Mouse (Mus musculus): ENCODE measurements around the gene L3mbtl4.

L3mbtl4 gene

DNA sequence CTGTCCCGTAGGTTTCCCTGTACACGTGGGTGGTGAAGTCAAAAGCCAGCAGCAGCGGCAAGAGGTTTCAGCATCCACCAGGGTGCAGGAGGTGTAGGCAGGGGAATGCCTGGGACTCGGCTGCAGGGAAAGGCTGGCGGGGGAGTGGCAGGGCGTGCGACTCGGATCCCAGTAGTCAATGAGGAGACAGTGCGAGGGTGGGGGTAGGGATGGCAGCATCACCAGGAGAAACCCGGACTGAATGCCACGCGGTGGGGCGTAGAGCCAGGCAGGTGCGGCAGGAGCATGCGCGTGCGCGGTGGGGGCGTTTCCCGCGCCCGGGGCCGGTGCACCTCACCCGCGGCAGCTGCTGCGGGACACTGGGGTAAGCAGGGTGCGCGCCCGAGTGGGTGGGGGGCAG lies at the start of gene L3mbtl4:
Gene L3mbtl4, plus strand, starts transcription at position 271 of the 400 bp plus-strand sequence.
- peak; percentile 8 for DNase-seq (ENCODE audit: low spot score)

DNA sequence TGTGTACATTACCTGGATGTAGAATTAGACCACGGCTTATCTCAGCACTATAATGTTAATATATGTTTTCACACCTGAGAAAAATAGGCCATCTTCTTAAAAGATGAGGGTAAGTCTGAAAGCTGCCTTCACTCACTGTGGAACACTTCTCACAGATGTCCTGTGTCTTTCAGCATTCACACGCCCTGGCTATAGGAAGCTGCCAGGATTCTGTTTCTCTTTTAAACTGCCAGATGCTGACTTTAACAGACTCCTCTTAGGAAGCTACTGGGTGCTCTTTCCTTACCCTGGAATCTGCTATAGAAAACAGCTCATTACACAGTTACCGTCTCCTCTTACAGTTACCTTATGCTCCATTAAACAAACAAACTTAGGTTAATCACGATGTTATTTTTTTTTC lies 43.1 kb upstream of the L3mbtl4 start:
- DNase-seq (ENCODE audit: low spot score) = peak; percentile 6

DNA sequence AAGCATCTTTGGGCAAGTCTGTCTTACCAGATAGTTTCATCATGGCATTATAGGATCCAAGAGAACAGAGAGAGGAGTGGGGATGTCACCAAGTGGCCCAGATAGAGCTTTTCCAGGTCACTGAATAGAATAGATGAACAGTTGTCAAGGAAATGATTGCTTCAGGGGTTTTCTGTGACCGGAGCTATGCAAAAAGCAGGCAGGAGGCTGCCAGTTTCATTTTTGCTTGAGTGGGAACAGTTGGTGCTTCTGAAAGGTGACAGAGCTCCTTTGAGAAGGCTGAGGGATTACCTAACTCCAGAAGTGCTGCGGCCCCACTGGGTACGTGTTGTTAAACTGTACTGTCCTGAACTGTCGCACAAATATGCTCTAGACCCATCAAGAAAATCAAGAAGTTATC lies 38.2 kb upstream of the L3mbtl4 start:
- DNase-seq (ENCODE audit: low spot score) = no peak

DNA sequence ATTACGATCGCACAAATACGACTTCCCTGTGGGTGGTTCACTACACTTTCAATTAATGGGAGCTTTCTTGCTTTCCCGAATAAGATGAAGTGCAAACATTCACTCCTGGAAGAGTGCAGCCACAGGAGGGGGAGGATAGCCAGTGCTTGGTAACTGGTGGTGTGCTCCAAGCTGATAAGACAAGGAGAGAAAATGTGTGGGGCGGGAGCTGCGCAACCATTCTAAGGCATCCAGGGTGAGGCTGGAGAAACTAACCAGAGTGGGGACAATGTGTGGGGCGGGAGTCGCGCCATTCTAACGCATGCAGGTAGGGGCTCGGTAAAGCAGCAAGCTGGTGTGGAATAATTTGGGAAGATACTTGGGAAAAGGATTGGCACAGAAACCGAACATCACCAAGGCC lies 36.6 kb upstream of the L3mbtl4 start:
- no peak for DNase-seq (ENCODE audit: low spot score)

DNA sequence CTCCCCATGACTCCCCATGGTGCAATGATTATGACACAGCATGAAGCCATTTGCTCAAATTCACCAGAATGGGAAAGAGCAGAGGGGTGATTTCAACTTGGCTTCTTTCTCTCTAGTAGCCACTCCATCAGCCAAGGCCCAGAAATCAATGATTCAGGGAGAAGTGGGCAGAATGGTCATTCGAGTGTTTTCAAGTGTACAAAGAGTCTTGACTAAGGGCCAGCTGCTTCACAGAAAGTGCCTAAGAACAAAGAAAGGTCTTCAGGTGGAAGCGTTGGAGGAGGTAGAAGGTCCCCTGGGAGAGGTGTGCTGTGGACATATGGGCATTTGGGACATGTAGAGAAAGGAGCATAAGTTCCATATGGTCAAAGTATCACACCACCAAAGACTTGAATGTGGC lies 33.4 kb upstream of the L3mbtl4 start:
- no peak for DNase-seq (ENCODE audit: low spot score)

DNA sequence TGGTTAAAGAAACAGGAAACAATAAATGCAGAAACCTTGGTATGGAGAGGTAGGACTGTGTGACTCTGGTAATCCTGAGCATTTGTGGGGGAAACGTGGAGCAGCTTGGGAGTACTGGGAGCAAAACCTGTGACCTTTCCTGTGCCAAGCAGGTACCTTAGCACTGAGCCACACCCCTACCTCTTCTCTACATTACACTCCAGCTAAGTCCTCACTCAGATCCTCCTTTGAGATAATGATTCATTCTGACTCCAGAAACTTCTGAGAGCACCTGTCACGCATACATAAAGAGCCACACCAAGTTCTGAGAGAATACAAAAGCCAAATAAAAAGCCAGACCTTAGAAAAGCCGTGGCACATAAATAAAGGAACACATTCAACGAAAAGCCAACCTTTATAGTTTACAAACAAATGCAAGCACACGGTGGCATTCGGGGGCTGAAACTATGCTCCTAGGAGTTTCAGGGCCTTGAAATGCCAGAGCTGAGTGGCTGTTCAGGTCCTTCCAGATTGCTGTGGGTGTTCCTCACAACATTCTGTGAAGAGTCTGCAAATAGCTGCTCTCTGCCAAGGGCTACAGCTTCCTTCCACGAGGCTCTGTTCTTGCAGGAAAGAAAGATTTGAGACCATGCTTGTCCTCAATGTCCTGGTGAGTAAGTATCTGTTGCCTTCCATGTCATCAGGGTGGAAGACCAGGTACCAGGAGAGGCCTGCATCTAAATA lies 8.6 kb upstream of the L3mbtl4 start:
- no peak for DNase-seq (ENCODE audit: low spot score)

DNA sequence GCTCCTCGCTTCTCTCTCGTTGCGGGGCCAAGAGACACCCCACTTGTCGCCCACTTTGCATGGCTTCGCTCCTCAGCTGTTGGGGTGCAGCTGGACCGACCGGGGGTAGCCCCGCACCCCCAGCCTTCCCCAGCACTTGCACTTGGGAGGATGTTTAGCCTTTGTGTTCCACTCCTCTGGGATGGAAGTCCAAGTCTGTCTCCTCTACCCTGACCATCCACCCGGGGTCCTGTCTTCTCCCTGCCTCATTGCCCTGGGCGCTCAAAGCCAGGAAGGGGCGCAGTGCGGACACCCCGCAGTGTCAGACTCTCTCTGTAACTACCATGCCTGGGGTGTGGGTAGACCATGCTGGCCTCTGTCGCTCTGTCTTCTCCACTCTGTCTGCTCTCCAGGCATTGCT lies 357 bp downstream of the L3mbtl4 start:
- DNase-seq (ENCODE audit: low spot score) = no peak

DNA sequence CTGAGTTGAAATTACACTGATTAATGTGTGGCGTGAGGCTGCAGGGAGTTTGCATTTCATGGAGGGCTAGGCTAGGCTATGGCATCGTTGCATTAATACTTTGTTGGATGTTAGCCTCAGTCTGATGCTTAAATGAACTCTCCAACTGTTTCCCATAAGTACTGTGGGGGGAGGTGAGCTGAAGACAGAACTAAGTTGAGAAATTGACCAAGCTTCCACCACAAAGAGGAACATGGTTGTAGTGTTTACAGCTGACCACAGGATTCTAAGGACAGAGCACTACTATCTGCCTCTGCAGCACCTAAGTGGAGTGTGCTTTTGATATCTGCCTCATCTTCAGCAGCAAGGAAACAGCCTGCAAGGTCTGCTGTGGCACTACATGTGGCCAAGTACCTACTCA lies 1.5 kb downstream of the L3mbtl4 start:
- no peak for DNase-seq (ENCODE audit: low spot score)

DNA sequence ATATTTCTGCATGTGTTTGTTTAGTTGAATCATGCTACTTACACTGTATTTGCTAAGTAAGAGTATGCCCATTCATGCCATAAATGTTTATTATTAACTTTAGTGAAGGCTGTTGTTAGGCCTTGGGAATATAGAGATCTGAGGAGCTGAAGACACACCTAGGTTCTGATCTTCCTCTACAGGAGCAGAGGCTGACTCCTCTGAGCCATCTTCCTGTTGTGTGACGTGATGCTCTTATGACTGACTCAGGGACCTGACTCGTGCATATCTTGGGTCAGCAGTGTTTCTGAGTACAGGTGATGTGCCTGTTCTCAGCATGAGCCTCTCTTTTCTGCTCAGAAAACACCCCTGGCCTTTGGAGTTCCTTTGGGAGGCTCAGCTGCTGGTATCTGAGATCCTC lies 7.3 kb downstream of the L3mbtl4 start:
- no peak for DNase-seq (ENCODE audit: low spot score)

DNA sequence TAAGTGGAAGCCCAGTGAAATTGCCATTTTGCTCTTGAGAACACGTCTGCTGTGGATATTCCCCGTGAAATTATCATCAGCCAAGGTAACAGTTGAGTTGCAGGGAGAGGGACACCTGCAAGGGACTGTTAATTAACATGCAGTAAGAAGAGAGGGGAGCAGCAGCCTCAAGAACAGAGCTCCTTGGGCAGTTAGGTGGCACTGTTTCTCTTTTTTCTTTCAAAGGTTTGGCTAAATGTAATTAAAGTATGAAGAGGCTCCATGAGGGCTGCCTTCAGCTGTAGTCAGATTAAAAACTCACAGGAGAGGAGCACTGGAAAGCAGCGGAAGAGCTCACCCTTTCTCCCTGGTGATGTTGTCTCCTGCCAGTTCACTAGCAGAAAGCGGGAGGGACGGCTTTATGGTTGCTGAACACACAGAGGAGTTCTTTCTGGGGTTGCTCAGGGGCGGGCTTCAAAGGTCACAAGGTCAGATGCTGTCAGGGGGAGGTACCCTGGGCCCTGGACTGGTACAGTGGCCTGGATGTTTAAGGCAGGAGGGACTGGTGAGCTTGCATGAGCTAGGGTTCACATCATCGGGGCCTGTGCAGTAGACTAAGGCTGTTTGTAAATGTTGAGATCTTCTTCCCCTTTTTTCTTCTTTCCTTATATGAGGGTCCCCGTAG lies 11.7 kb downstream of the L3mbtl4 start:
- no peak for DNase-seq (ENCODE audit: low spot score)

DNA sequence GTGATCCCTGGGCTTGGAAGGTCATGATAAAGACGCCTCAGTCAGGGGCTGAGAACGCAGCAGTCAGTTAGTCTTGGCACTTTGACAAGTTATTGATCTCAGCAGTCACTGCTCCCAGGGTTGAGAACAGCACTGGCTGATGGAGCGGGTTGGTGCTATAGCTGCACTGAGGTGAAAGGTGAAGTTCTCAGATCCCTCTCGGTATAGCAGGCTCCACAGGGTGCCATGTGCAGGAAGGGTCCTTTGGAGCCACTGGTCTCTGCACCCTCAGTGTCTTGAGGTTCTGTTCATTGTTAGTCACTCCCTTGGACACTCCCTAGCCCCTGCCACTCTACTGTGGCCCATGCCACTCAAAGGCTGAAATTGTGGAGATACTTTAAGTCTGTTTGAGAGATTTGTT lies 14.5 kb downstream of the L3mbtl4 start:
- DNase-seq (ENCODE audit: low spot score) = no peak

DNA sequence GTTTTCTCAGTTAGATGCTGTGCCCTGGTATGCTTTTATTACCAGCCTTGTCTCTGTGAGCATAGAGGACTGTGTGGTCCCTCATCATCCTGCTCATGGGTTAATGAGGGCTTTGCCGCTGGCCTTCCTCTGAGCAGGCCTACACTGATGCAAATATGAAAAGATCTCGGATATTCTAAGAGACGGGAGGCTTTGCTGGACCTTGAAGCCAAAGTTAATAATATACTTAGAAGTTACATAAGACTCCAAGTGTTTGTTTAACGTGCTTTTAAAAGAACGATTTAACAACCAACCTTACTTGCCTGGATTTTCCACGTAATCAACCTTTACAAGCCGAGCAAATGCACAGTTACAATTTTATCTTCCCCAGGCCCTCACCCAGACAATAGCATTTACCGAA lies 15.1 kb downstream of the L3mbtl4 start:
- no peak for DNase-seq (ENCODE audit: low spot score)

DNA sequence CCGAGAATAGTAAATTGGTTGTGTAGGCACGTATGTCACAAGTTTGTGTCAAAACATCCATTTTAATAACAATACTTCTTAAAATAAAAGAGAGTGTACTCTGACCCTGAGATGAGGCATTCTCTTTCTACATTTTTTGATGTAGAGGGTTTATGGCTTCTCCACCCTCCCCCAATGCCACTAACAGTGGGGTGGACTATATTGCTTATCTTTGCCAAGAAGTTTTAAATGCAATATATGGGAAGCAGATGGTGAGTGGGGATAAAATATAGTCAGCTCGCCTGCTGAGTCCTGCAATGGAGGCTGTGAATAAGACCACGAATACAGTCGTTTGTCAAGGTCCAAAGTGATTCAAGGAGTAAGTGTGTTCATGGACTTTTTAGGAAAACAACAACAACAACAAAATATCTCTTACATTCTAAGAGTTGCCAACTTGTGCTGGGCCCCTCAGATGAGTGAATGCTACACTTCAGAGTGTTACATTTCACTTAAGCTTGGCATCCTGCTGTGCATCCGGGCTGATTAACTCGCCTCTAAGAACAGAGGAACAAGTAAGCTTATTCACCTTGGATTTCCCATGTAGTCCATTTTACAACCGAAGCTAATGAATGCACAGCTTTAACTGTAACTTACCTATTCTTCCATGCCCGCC lies 18.2 kb downstream of the L3mbtl4 start:
- no peak for DNase-seq (ENCODE audit: low spot score)

DNA sequence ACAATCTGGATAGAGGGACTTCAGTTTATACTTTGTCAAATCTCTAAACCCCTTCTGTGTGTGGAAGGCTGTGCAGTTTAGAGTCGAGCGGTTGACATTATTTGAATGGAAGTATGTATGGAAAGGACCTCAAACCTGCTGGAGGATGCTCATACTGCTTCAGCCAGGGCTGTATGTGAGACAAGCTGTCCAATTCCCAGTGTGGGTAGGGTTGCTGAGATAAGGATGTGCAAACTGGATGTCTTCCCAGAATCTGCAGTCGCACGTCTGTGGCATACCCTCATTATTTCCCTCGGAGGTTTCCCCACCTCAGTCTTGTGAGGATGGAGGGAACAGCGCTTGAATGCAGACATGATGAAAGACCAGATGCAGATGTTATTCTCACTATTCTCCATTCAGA lies 34.8 kb downstream of the L3mbtl4 start:
- DNase-seq (ENCODE audit: low spot score) = no peak

DNA sequence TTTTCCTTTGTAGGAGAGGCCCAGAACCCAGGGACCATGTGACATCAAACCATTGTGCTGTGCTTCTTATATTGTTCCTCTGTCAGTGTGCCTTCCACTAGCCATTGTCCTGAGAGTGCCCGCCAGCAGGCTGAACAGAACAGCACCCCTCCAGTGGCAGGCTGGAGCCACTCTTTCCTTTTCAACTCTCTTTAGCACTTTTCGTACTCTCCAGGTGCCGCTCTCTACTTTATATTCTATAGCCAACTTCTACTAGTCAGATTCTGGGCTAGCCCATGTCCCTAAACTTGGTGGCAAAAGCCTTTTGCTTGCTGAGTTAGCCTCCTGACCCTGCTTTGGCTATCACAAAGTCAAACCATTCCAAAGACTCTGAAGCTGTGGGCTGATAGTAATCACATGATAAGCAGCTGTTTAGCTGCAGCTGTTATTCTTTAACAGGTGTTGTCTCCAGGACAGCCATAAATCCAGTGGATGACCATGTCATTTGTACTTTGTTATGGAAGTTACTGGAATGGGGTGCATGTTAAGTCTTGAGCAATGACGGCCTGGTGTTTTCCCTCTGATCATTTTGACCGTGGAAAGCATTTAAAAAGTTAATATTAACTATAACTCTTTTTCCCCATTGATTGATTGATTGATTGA lies 38.8 kb downstream of the L3mbtl4 start:
- no peak for DNase-seq (ENCODE audit: low spot score)

DNA sequence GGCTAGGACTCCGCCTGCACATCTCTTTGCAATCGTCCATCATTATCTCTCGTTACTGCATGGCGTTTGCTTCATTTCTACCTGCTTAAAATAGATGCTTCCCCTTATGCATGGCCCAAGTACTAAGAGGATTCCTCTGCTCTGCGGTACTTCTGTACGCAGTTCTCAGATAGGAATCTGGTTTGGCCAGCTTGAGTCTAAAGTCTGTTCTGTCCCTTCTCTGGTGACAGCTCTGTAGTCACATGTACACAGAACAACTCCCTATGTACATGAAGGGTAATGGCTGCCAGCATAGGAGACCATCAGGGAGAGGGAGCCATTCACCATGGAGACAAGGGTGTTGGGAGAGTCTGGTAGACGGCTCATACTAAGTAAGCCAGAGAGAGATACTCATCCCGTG lies 47.3 kb downstream of the L3mbtl4 start:
- DNase-seq (ENCODE audit: low spot score) = no peak

DNA sequence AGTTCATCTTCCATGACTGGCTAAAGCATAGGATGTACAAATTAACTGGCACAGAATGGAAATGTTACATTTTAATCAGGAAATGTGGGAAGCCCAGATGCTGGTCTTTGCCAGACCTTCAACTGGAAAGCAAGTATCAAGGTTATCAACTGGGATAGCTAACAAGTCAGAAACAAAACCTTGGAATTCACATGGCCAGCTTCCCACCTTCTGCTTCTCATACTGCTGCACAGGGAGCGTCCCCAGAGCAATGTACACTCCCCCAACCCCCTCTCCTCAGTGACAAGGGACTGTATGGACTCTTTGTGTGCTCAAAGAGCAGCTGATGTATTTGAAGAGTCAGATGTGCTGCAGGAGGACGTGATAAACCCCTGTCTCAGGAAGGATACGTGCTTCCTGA lies 49.0 kb downstream of the L3mbtl4 start:
- DNase-seq (ENCODE audit: low spot score) = no peak

DNA sequence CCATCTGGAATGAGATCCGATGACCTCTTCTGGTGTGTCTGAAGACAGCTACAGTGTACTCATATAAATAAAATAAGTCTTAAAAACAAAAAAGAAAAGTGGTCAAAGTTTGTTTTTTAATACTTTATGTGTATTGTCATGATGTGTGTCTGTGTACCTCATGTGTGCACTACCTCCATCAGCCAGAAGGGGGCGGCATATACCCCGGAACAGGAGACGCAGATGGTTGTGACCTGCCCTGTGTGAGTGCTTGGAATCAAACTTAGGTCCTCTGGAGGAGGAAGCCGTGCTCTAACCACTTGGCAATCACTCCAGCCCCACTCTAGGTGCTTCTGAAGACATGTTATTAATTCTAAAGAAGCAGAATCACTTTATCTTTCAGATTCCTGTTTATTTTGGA lies 58.6 kb downstream of the L3mbtl4 start:
- no peak for DNase-seq (ENCODE audit: low spot score)

DNA sequence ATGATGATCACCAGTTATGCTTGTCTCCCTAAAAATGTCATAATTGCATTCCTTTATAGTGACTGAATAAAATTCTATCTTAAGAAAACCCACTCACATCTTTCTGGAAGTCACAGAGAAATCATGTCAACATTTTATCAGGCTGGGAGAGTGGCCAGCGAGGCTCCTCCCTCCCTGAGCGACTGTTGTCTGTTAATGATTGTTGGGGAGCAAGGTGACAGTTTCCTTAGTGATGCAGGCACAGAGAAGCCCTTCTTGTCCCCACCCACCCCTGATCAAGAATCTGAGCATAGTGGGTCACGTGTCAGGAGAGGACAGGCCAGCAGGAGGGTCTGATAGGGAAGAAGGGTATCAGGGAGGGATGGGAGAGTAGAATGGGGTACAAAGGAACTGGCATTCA lies 59.8 kb downstream of the L3mbtl4 start:
- no peak for DNase-seq (ENCODE audit: low spot score)

DNA sequence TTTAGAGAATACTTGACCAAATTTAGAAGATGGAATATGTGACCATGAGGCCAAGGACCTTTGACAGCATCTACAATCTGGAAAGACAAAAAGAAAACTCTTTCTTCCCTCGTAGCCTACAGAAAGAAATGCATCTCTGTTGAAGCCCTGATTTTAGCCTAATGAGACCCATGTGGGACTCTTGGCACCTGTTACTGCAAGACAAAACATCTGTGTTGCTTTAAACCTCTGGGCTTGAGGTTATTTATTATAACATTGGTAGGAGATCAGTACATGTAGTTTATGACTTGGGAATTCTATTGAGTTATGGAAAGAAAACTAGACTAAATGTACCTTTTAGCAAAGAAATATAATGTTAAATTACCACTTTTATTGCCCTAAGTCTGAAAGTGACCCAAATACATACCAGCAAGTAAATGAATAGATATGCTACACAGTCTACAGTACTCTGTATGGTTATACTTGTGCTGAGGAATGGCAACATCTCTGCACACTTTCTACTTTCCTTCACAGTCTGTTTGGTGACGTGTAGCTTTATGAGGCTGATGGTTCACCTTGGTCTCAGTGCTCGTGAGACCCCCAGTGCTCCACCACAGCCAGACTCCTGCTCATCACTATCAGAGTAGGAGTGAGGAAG lies 65.4 kb downstream of the L3mbtl4 start:
- no peak for DNase-seq (ENCODE audit: low spot score)

DNA sequence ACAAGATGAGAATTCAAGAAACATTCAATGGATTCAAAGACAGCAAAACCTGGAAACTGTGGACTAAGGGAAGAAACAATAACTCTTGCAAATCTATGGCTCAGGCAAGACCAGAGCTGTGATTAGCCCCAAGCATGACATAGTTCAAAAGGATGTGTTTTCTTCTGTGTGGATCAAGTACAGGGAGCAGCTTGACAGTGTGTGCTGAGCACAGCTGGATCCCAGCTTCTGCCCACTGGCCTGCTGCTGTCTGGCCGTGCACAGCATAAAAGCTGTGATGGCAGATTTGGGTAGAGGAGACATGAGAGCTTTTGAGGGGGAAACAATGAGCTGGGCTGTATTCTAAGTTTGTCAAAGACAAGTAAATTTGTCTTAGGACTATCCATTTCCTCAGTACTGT lies 84.1 kb downstream of the L3mbtl4 start:
- no peak for DNase-seq (ENCODE audit: low spot score)

DNA sequence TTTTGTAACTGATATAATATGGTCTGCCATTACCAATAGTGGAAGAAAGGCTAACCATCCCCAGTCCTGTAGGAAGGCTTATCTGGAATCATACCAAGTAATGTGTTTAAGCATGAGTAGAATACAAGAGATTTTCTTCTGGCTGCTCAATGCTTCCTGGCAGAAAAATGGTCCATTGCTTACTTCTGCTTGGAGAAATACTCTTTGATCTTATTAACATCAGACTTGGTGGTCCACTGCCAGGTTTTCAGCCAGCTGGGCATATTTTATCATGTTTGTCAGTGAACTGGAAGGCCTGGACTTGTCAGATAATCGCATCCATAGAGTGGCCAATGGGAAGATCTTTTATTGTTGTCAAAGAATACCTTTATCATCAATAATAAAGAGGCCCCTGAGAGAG lies 97.5 kb downstream of the L3mbtl4 start:
- DNase-seq (ENCODE audit: low spot score) = no peak

DNA sequence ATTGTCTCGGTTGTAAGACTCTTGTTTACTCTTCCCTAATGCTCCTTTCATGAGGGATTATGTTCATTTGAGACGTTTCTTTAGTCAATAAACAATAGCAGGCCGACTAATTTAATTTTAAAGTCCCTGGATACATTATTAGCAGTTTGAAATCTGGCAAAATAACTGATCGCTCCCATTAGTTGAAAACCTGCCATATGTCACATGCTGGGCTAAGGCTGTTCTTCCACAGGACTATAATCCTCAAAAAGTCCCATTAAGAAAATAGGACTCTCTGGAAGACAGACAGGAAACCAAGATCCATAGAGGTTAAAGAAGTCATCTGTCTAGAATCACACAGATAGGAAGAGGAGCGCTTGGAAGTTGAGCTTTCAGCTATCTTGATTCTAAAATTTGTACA lies 114.9 kb downstream of the L3mbtl4 start:
- no peak for DNase-seq (ENCODE audit: low spot score)

All from left cerebral cortex, adult 11 months (tissue).